Mouse (Mus musculus) liver, embryonic 16.5 days (tissue): ENCODE measurements around the gene Arpin. TPM values are rescaled to one million over a fixed set of nuclear protein-coding genes. Genes with fewer than 3 reads are reported as not detected.

Experiments used
- ATAC-seq: fragments of 200-750 bp; cut with Nextera tagmentation; 2 replicates; pipeline ENCODE4 v1.8.0; 2017; ENCODE audit warnings: low read depth, mild to moderate bottlenecking, moderate number of reproducible peaks, moderate library complexity
- H3K27ac ChIP-seq: fragments of 300-500 bp; sonication (generic); 2 replicates; pipeline ENCODE4 v1.5.1; 2014; ENCODE audit warnings: mild to moderate bottlenecking, low read length
- H3K27me3 ChIP-seq: fragments of 300-500 bp; sonication (generic); 2 replicates; pipeline ENCODE4 v1.6.1; 2014; ENCODE audit warnings: low read depth, low read length, mixed read lengths; ENCODE audit not compliant: control insufficient read depth, insufficient read depth
- H3K36me3 ChIP-seq: fragments of 300-500 bp; sonication (generic); 2 replicates; pipeline ENCODE4 v1.6.1; 2014; ENCODE audit warnings: mild to moderate bottlenecking; ENCODE audit not compliant: control insufficient read depth, insufficient read depth
- H3K4me1 ChIP-seq: fragments of 300-500 bp; sonication (generic); 2 replicates; pipeline ENCODE4 v1.6.1; 2014; ENCODE audit warnings: low read depth, low read length, mixed read lengths; ENCODE audit not compliant: control insufficient read depth
- H3K4me2 ChIP-seq: fragments of 300-500 bp; sonication (generic); 2 replicates; pipeline ENCODE4 v1.6.1; 2014; ENCODE audit warnings: low read depth, low read length, mixed read lengths
- H3K4me3 ChIP-seq: fragments of 300-500 bp; sonication (generic); 2 replicates; pipeline ENCODE4 v1.5.1; 2014; ENCODE audit warnings: low read depth, mild to moderate bottlenecking, low read length
- H3K9ac ChIP-seq: fragments of 300-500 bp; sonication (generic); 2 replicates; pipeline ENCODE4 v1.6.1; 2014; ENCODE audit warnings: low read depth, low read length
- H3K9me3 ChIP-seq: fragments of 300-500 bp; sonication (generic); replicated peaks from 2 replicates; pipeline ENCODE4 v1.6.1; 2016; ENCODE audit warnings: low read length; ENCODE audit not compliant: control insufficient read depth
- WGBS: fragments of 180-500 bp; shearing (Covaris S2); extraction: QIAGEN DNeasy Blood & Tissue Kit; methylation state at CpG from one replicate; pipeline ENCODE4 v1.1.7; 2014; ENCODE audit not compliant: insufficient replicate concordance; 5-methylcytosine and 5-hydroxymethylcytosine counted together
- polyA plus RNA-seq: library from polyadenylated mRNA; unstranded; fragments of >200 nt; fragmentation: Nextera tagmentation; extraction: Ambion mirVana; gene quantifications from 2 replicates; pipeline ENCODE4 v1.2.1, GENCODE M21; 2015

Gene Arpin
- polyA plus RNA-seq, 1 experiment from 2014 or later: 3.2 TPM

DNA sequence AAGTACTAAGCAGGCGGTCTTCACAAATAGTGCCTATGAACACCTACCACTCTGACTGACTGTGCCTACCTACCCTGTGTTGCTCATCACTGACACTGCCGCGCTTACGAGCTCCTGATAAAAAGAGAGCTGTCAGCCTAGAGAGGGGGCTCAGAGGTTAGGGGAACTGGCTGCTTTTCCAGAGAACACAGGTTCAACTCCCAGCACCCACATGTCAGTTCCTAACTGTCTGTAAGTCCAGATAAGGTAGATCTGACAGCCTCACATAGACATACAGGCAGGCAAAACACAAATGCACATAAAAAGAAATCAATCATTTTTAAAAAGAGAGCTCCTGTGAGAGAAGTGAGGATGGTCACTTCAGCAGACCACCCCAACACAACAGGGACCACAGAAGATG lies 30.0 kb downstream of the Arpin start:
- Histone ChIP-seq H3K9me3 (no peaks in the 10 kb centered on the region), H3K4me1 (peaks cover 2% of the 10 kb centered on the region; the same call in 1 of the 2 replicates), H3K4me3 (no peak overlapping the region), H3K9ac (no peak overlapping the region), H3K4me2 (no peak overlapping the region), H3K36me3 (peaks cover 4% of the 10 kb centered on the region; the same call in 1 of the 2 replicates), H3K27ac (no peak overlapping the region), H3K27me3 (no peaks in the 10 kb centered on the region)
- WGBS: 59% methylated on average over 4 of the region's 4 CpGs
- no peak for ATAC-seq

DNA sequence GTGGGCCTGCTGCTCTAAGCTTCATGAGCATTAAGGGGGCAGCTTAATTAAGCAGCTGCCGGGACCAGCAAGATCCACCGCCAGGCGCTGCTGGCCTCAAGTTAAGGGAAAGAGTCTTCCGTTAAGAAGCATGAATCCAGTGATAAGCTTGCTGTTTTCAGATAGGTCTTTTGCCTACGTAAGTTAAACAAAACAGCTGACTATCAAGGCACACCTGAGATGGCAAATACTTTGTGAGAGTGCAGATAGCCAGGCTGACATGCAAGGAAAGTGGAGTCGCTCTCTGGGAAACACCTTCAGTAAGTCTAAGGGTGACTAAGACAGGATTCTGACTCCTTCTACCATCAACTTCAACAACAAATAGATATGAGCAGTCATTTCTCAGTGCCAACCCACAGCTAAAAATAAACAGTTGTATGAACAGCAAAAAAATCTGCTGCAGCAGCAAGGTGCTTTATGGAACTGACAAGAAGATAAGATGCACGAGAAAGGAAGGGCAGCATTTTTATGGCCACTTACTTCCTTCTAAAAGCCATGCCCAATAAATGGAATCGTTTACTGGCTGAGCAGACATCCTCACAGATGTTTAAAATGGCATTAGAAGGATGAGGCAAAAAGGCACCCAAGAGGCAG lies 31.9 kb downstream of the Arpin start:
- Histone ChIP-seq H3K4me2 (no peak overlapping the region), H3K36me3 (no peaks in the 10 kb centered on the region), H3K4me1 (peaks cover 2% of the 10 kb centered on the region; the same call in 1 of the 2 replicates), H3K9ac (no peak overlapping the region), H3K4me3 (no peak overlapping the region), H3K27ac (no peak overlapping the region), H3K27me3 (no peaks in the 10 kb centered on the region), H3K9me3 (no peaks in the 10 kb centered on the region)
- WGBS: 27% methylated on average over 8 of the region's 8 CpGs
- ATAC-seq: 0 out of 2 replicates have a peak, but pooled peaks have one; percentile 21

DNA sequence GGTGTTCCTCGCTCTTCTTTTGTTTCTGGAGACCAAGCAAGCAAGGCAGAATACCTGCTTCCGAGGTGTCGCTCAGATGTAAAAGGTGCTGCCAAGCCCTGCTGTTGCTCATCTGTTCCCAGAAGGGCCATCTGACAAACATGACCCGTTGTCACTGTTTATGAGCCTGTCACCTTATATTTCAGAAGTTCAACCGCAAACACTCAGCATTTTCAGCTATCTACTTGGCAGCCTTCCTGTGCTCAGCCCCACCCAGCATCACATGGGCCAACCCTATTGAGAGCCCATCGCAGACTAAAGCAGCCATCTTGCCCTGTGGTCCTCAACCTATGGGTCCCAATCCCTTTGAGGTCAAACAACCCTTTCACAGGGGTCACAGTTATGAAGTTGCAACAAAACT lies 34.4 kb downstream of the Arpin start:
- 56% methylated on average over 6 of the region's 6 CpGs for WGBS
- no peak overlapping the region for H3K4me3 ChIP-seq
- peaks cover 2% of the 10 kb centered on the region; the same call in 1 of the 2 replicates for H3K4me1 ChIP-seq
- peak; percentile 30; the same call in 1 of the 2 replicates for ATAC-seq
- no peak overlapping the region for H3K27ac ChIP-seq
- H3K9ac ChIP-seq: no peak overlapping the region
- H3K27me3 ChIP-seq: no peaks in the 10 kb centered on the region
- no peaks in the 10 kb centered on the region for H3K9me3 ChIP-seq
- H3K36me3 ChIP-seq: no peaks in the 10 kb centered on the region
- no peak overlapping the region for H3K4me2 ChIP-seq

DNA sequence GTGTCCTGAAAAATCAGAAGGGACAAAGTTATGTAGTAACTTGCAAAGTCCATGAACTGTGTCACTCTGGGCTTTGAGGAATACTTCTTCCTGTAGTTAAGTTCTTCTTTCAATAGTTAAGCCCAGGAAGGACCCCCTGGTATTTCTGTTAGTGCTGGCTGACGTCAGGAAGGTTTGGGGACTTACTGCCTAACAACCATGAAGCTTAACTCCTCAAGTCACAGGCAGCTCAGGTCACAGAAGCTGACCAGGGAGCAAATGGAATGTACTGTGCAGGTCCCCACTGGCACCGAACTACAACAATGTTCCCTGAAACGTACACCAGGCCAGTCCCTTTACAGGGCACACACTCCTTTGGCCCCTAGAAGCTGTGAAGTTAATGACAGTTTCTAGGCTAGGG lies 39.9 kb downstream of the Arpin start:
- Histone ChIP-seq H3K27ac (no peak overlapping the region), H3K9ac (no peak overlapping the region), H3K9me3 (no peaks in the 10 kb centered on the region), H3K36me3 (no peaks in the 10 kb centered on the region), H3K4me1 (no peaks in the 10 kb centered on the region), H3K4me2 (no peak overlapping the region), H3K27me3 (no peaks in the 10 kb centered on the region), H3K4me3 (no peak overlapping the region)
- ATAC-seq: no peak
- WGBS: 69% methylated on average over 3 of the region's 3 CpGs

DNA sequence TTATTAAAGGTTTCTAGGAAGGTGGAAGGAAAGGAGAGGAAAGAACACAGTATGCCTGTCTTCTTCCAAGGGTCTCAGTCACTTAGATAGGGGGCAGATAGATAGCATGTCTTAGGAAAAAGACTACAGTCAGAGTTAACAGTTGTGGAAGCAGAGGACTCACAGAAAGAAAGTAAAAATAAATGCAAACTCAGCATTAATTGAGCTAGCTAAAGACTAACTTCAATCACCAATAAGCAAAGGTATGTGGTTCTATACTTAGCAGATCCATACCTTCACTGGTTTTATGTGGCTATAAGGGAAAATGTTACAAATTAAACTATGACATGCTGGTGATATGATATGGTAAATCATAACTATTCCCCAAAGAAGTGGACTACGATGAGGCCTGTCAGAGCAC lies 40.4 kb downstream of the Arpin start:
- no peak overlapping the region for H3K27ac ChIP-seq
- H3K4me3 ChIP-seq: no peak overlapping the region
- H3K9me3 ChIP-seq: no peaks in the 10 kb centered on the region
- no peak overlapping the region for H3K4me2 ChIP-seq
- 74% methylated on average over 1 of the region's 1 CpGs for WGBS
- H3K9ac ChIP-seq: no peak overlapping the region
- H3K4me1 ChIP-seq: no peaks in the 10 kb centered on the region
- no peak for ATAC-seq
- no peaks in the 10 kb centered on the region for H3K36me3 ChIP-seq
- no peaks in the 10 kb centered on the region for H3K27me3 ChIP-seq

DNA sequence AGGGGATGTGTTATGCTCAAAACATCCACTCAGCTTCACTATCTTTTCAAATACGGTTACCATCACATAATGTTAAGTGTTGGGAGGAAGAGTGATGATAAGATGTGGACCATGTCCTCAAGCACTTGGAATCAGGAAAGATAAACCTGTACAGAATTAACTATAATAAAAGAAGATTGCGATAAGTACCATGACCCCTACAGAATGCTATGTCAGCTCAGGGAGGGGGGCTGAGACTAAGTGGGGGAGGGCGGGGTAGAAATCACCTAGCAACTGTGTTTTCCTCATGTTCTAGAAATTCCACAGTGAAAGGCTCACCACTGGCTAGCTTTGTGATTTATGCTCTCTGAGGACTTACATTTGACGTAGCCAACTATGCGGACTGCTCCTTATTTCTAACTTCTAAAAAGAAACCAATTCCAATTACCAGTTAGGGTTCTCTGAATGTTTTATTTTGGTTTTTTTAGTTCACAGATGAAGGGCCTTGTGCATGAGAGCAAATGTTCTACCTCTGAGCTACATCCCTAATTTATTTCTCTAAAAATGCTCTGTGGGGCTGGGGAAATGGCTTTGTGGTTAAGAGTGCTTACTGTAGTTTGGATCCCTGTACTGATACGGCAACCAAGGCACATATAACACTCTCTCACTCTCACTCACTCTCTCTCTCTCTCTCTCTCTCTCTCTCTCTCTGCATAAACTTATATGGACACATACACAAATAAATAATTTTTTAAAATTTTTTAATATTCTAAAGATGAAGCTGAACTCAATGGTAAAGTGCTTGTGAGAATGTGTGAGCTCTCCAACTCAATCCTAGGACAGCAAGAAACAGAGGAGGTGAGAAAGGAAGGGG lies 42.4 kb downstream of the Arpin start:
- Histone ChIP-seq H3K9ac (no peak overlapping the region), H3K4me2 (no peak overlapping the region), H3K27ac (no peak overlapping the region), H3K9me3 (no peaks in the 10 kb centered on the region), H3K36me3 (no peaks in the 10 kb centered on the region), H3K27me3 (no peaks in the 10 kb centered on the region), H3K4me3 (no peak overlapping the region), H3K4me1 (no peaks in the 10 kb centered on the region)
- no peak for ATAC-seq
- WGBS: 75% methylated on average over 6 of the region's 6 CpGs

DNA sequence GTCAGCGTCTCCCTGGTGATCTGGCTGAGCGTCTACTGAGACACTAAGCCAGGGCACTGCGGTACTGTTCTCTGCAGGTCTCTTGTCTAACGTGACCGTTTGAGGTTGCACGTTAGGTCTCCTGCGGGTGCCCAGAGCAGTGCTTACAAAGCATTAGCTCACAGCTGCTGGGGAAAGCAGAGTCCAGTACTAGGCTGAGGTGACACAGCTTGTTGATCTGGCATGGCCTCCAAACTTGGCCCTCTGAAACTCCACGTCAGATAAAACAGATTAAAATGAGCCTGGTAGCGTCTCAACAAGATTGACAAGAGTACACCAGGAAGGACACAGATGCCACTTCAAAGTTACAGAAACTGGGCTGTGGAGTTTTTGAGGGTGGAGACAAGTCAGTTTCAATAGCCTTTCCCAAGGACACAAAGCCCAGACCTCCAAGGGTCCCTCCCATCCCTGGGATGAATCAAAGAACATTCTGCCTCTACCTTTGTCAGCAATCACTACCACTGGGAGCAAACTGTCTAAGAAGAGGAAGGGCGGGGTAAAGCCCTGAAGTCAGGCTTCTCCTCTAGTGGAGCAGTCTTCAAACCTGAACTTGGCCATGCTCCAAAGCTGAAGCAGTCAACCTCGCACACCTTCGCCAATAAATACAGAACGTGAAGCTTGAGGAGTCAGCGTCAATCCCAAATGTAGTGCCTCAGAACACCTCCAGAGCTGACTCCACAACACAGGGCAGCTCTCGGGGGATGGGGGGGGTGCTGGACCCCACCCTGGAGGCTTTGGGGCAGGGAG lies 44.5 kb downstream of the Arpin start:
- no peak overlapping the region for H3K9ac ChIP-seq
- no peaks in the 10 kb centered on the region for H3K27me3 ChIP-seq
- H3K4me3 ChIP-seq: no peak overlapping the region
- no peak overlapping the region for H3K4me2 ChIP-seq
- H3K4me1 ChIP-seq: no peaks in the 10 kb centered on the region
- H3K27ac ChIP-seq: no peak overlapping the region
- H3K36me3 ChIP-seq: no peaks in the 10 kb centered on the region
- ATAC-seq: no peak
- WGBS: 79% methylated on average over 15 of the region's 15 CpGs
- H3K9me3 ChIP-seq: no peaks in the 10 kb centered on the region

DNA sequence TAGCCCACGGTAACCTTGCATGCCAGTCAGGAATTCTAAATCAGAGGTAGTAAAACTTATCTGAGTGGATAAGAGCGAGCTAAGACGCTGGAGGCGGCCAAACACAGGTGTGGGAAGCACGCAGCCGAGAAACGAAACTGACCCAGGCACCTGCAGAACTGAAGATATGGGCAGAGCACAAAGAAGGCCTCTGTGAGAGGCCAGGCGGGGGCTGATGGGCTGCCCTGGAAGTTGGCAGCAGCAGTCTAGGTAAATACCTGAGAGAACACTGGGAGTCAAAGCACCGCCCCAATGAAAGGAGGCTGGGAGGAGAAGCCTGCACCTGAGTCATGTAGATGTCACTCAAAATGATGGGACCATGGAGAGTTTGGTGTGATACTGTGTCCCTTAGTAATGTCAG lies 46.6 kb downstream of the Arpin start:
- no peak overlapping the region for H3K9ac ChIP-seq

More for the DNA sequence above, 46.6 kb downstream of the Arpin start:
- Histone ChIP-seq H3K36me3 (no peaks in the 10 kb centered on the region), H3K4me2 (no peak overlapping the region), H3K4me1 (no peaks in the 10 kb centered on the region; the same call in 1 of the 2 replicates), H3K4me3 (no peak overlapping the region), H3K9me3 (no peaks in the 10 kb centered on the region), H3K27me3 (no peaks in the 10 kb centered on the region), H3K27ac (no peak overlapping the region)
- 79% methylated on average over 9 of the region's 9 CpGs for WGBS
- no peak for ATAC-seq
